Mouse (Mus musculus) forebrain, embryonic 14.5 days (tissue): ENCODE measurements around the gene Hagh. TPM values are rescaled to one million over a fixed set of nuclear protein-coding genes. Genes with fewer than 3 reads are reported as not detected.

Source experiments
- ATAC-seq: fragments of 200-750 bp; cut with Nextera tagmentation; 2 replicates; pipeline ENCODE4 v1.8.0; 2017; ENCODE audit warnings: mild to moderate bottlenecking, moderate library complexity
- DNase-seq: peaks from one replicate; pipeline ENCODE4 v3.0.0-alpha.2; 2015; ENCODE audit warnings: low spot score
- H3K27ac ChIP-seq: fragments of 300-500 bp; sonication (generic); 2 replicates; pipeline ENCODE4 v1.5.1; 2014; ENCODE audit warnings: low read depth, mild to moderate bottlenecking, control low read depth, low read length, moderate library complexity
- H3K27me3 ChIP-seq: fragments of 300-500 bp; sonication (generic); replicated peaks from 2 replicates; pipeline ENCODE4 v1.6.1; 2014; ENCODE audit warnings: low read length, control low read depth, mixed read lengths; ENCODE audit not compliant: control insufficient read depth, insufficient read depth
- H3K36me3 ChIP-seq: fragments of 300-500 bp; sonication (generic); 2 replicates; pipeline ENCODE4 v1.6.1; 2014; ENCODE audit warnings: low read length, control low read depth; ENCODE audit not compliant: control insufficient read depth, insufficient read depth
- H3K4me1 ChIP-seq: fragments of 300-500 bp; sonication (generic); 2 replicates; pipeline ENCODE4 v1.6.1; 2014; ENCODE audit warnings: antibody characterized with exemption, low read length, control low read depth; ENCODE audit not compliant: control insufficient read depth, insufficient read depth
- H3K4me2 ChIP-seq: fragments of 300-500 bp; sonication (generic); 2 replicates; pipeline ENCODE4 v1.6.1; 2014; ENCODE audit warnings: mild to moderate bottlenecking, control low read depth, low read length
- H3K4me3 ChIP-seq: fragments of 300-500 bp; sonication (generic); 2 replicates; pipeline ENCODE4 v1.5.1; 2014; ENCODE audit warnings: low read depth, low read length, control low read depth
- H3K9ac ChIP-seq: fragments of 300-500 bp; sonication (generic); 2 replicates; pipeline ENCODE4 v1.6.1; 2014; ENCODE audit warnings: mild to moderate bottlenecking, low read length, control low read depth, moderate library complexity
- H3K9me3 ChIP-seq: fragments of 300-500 bp; sonication (generic); replicated peaks from 2 replicates; pipeline ENCODE4 v1.6.1; 2016; ENCODE audit warnings: low read length, control low read depth, mixed read lengths; ENCODE audit not compliant: control insufficient read depth
- WGBS: fragments of 180-500 bp; shearing (Covaris S2); extraction: QIAGEN DNeasy Blood & Tissue Kit; methylation state at CpG from one replicate; pipeline ENCODE4 v1.1.7; 2014; 5-methylcytosine and 5-hydroxymethylcytosine counted together
- polyA plus RNA-seq: library from polyadenylated mRNA; unstranded; fragments of >200 nt; fragmentation: Nextera tagmentation; extraction: Ambion mirVana; gene quantifications from 2 replicates; pipeline ENCODE4 v1.2.1, GENCODE M21; 2014

Hagh gene
- polyA plus RNA-seq, 1 experiment from 2014 or later = 52.8 TPM

GRCm38 (mm10) chr17:24856589-24856988, 16.6 kb downstream of the Hagh start:
- Histone ChIP-seq H3K4me2 (no peak overlapping the region), H3K9me3 (no peaks in the 10 kb centered on the region), H3K36me3 (peaks cover 44% of the 10 kb centered on the region), H3K4me1 (no peaks in the 10 kb centered on the region), H3K27ac (no peak overlapping the region), H3K27me3 (no peaks in the 10 kb centered on the region), H3K4me3 (no peak overlapping the region), H3K9ac (no peak overlapping the region)
- ATAC-seq (no peak), DNase-seq (no peak)
- 95% methylated on average over 13 of the region's 13 CpGs for WGBS

- H3K9me3 ChIP-seq = no peaks in the 10 kb centered on the region
- no peak overlapping the region for H3K4me3 ChIP-seq
- no peaks in the 10 kb centered on the region for H3K4me1 ChIP-seq
- H3K4me2 ChIP-seq = no peak overlapping the region
- H3K27ac ChIP-seq = no peak overlapping the region
- peaks cover 51% of the 10 kb centered on the region for H3K36me3 ChIP-seq
- ATAC-seq = no peak
- DNase-seq = no peak
- H3K9ac ChIP-seq = no peak overlapping the region
- WGBS = 83% methylated on average over 8 of the region's 8 CpGs
- H3K27me3 ChIP-seq = no peaks in the 10 kb centered on the region
Observed at GRCm38 (mm10) chr17:24857831-24858470, 18.0 kb downstream of the Hagh start.

- Histone ChIP-seq H3K4me3 (no peak overlapping the region), H3K9ac (no peak overlapping the region), H3K27ac (no peak overlapping the region), H3K27me3 (no peaks in the 10 kb centered on the region), H3K9me3 (no peaks in the 10 kb centered on the region), H3K36me3 (peaks cover 45% of the 10 kb centered on the region), H3K4me1 (no peaks in the 10 kb centered on the region), H3K4me2 (no peak overlapping the region)
- peak; percentile 42 for DNase-seq
- ATAC-seq = no peak
- WGBS = 89% methylated on average over 6 of the region's 6 CpGs
Observed at GRCm38 (mm10) chr17:24858967-24859366, 19.0 kb downstream of the Hagh start.

GRCm38 (mm10) chr17:24860076-24860475, 20.1 kb downstream of the Hagh start:
- Histone ChIP-seq H3K9me3 (no peaks in the 10 kb centered on the region), H3K4me1 (no peaks in the 10 kb centered on the region), H3K4me2 (no peak overlapping the region), H3K27ac (no peak overlapping the region), H3K4me3 (no peak overlapping the region), H3K9ac (no peak overlapping the region), H3K36me3 (peaks cover 44% of the 10 kb centered on the region), H3K27me3 (no peaks in the 10 kb centered on the region)
- ATAC-seq (no peak), DNase-seq (no peak)
- WGBS = 94% methylated on average over 8 of the region's 8 CpGs

- H3K36me3 ChIP-seq = peaks cover 34% of the 10 kb centered on the region
- H3K9me3 ChIP-seq = no peaks in the 10 kb centered on the region
- WGBS = 96% methylated on average over 3 of the region's 3 CpGs
- no peaks in the 10 kb centered on the region for H3K27me3 ChIP-seq
- H3K27ac ChIP-seq = no peak overlapping the region
- no peaks in the 10 kb centered on the region for H3K4me1 ChIP-seq
- DNase-seq (no peak), ATAC-seq (no peak)
- H3K4me3 ChIP-seq = no peak overlapping the region
- no peak overlapping the region for H3K9ac ChIP-seq
- H3K4me2 ChIP-seq = no peak overlapping the region
Observed at GRCm38 (mm10) chr17:24861785-24862184, 21.8 kb downstream of the Hagh start.

- Histone ChIP-seq H3K4me2 (no peak within 1 kb of the TSS), H3K27me3 (no peaks in the 10 kb centered on the region), H3K27ac (no peak within 1 kb of the TSS), H3K4me3 (no peak within 1 kb of the TSS), H3K9me3 (no peaks in the 10 kb centered on the region), H3K4me1 (no peaks in the 10 kb centered on the region), H3K9ac (no peak within 1 kb of the TSS), H3K36me3 (peaks cover 19% of the 10 kb centered on the region)
- WGBS = 90% methylated on average over 8 of the region's 8 CpGs
- no peak for ATAC-seq
- no peak for DNase-seq
Observed at GRCm38 (mm10) chr17:24865776-24866175, 25.8 kb downstream of the Hagh start, which contains the start of gene Igfals. Gene Igfals, plus strand, starts transcription at chr17:24865997.

GRCm38 (mm10) chr17:24867914-24868313, 28.0 kb downstream of the Hagh start:
- DNase-seq (no peak), ATAC-seq (no peak)
- Histone ChIP-seq H3K9me3 (no peaks in the 10 kb centered on the region), H3K4me2 (no peak overlapping the region), H3K27me3 (no peaks in the 10 kb centered on the region), H3K27ac (no peak overlapping the region), H3K4me1 (no peaks in the 10 kb centered on the region), H3K9ac (no peak overlapping the region), H3K4me3 (no peak overlapping the region), H3K36me3 (peaks cover 4% of the 10 kb centered on the region; the same call in 1 of the 2 replicates)
- WGBS = 96% methylated on average over 10 of the region's 10 CpGs

GRCm38 (mm10) chr17:24873695-24874404, 33.9 kb downstream of the Hagh start:
- WGBS = 49% methylated on average over 4 of the region's 4 CpGs
- DNase-seq = no peak
- no peak overlapping the region for H3K27ac ChIP-seq
- no peak overlapping the region for H3K9ac ChIP-seq
- no peak for ATAC-seq
- no peak overlapping the region for H3K4me2 ChIP-seq
- H3K4me3 ChIP-seq = no peak overlapping the region
- no peaks in the 10 kb centered on the region for H3K9me3 ChIP-seq
- no peaks in the 10 kb centered on the region for H3K4me1 ChIP-seq
- no peaks in the 10 kb centered on the region for H3K27me3 ChIP-seq
- H3K36me3 ChIP-seq = no peaks in the 10 kb centered on the region

GRCm38 (mm10) chr17:24874405-24874745, 34.4 kb downstream of the Hagh start:
- Histone ChIP-seq H3K36me3 (no peaks in the 10 kb centered on the region), H3K4me2 (no peak overlapping the region), H3K4me1 (no peaks in the 10 kb centered on the region), H3K9ac (no peak overlapping the region), H3K27ac (no peak overlapping the region), H3K9me3 (no peaks in the 10 kb centered on the region), H3K27me3 (no peaks in the 10 kb centered on the region), H3K4me3 (no peak overlapping the region)
- ATAC-seq (no peak), DNase-seq (no peak)
- 80% methylated on average over 1 of the region's 1 CpGs for WGBS
